Mouse (Mus musculus): ENCODE measurements around the gene Focad. TPM values are rescaled to one million over a fixed set of nuclear protein-coding genes. Genes with fewer than 3 reads are reported as not detected.

Gene Focad
- polyA plus RNA-seq, 1 experiment from 2014 or later, result 14.8 TPM

GRCm38 (mm10) chr4:88218797-88219196 lies 124.4 kb downstream of the Focad start:
- Histone ChIP-seq H3K4me2 (no peak overlapping the region), H3K4me3 (no peak overlapping the region), H3K27me3 (no peaks in the 10 kb centered on the region), H3K36me3 (no peaks in the 10 kb centered on the region), H3K9ac (no peak overlapping the region), H3K27ac (replicated peaks) (no peak overlapping the region), H3K9me3 (no peaks in the 10 kb centered on the region), H3K4me1 (replicated peaks) (no peaks in the 10 kb centered on the region)
- 74% methylated on average over 2 of the region's 2 CpGs for WGBS
- no peak for ATAC-seq (ENCODE audit: low FRiP score, low read depth)

GRCm38 (mm10) chr4:88231375-88231774 lies 136.9 kb downstream of the Focad start:
- Histone ChIP-seq H3K4me1 (replicated peaks) (no peaks in the 10 kb centered on the region), H3K9ac (no peak overlapping the region), H3K4me3 (no peak overlapping the region), H3K27ac (replicated peaks) (no peak overlapping the region), H3K9me3 (no peaks in the 10 kb centered on the region), H3K4me2 (no peak overlapping the region), H3K27me3 (no peaks in the 10 kb centered on the region), H3K36me3 (no peaks in the 10 kb centered on the region)
- ATAC-seq (ENCODE audit: low FRiP score, low read depth), result no peak
- 91% methylated on average over 3 of the region's 3 CpGs for WGBS

- peaks cover 4% of the 10 kb centered on the region for H3K4me1 ChIP-seq (replicated peaks)
- H3K9me3 ChIP-seq, result no peaks in the 10 kb centered on the region
Measured at GRCm38 (mm10) chr4:88235941-88236340, 141.5 kb downstream of the Focad start.

GRCm38 (mm10) chr4:88236926-88237756 lies 142.7 kb downstream of the Focad start:
- H3K4me1 ChIP-seq (replicated peaks), result peaks cover 4% of the 10 kb centered on the region
- 27% methylated on average over 12 of the region's 12 CpGs for WGBS
- no peak overlapping the region for H3K4me2 ChIP-seq
- H3K27ac ChIP-seq (replicated peaks), result no peak overlapping the region
- H3K27me3 ChIP-seq, result no peaks in the 10 kb centered on the region
- H3K9ac ChIP-seq, result no peak overlapping the region
- no peaks in the 10 kb centered on the region for H3K9me3 ChIP-seq
- ATAC-seq (ENCODE audit: low FRiP score, low read depth), result no peak
- no peaks in the 10 kb centered on the region for H3K36me3 ChIP-seq
- H3K4me3 ChIP-seq, result no peak overlapping the region

More at GRCm38 (mm10) chr4:88235941-88236340, 141.5 kb downstream of the Focad start:
- H3K4me3 ChIP-seq, result no peak overlapping the region
- ATAC-seq (ENCODE audit: low FRiP score, low read depth), result no peak
- no peak overlapping the region for H3K9ac ChIP-seq
- WGBS, result 71% methylated on average over 6 of the region's 6 CpGs
- H3K4me2 ChIP-seq, result no peak overlapping the region
- no peaks in the 10 kb centered on the region for H3K27me3 ChIP-seq
- no peak overlapping the region for H3K27ac ChIP-seq (replicated peaks)
- H3K36me3 ChIP-seq, result no peaks in the 10 kb centered on the region

GRCm38 (mm10) chr4:88238351-88238750 lies 143.9 kb downstream of the Focad start:
- H3K36me3 ChIP-seq, result no peaks in the 10 kb centered on the region
- H3K27me3 ChIP-seq, result no peaks in the 10 kb centered on the region
- no peak for ATAC-seq (ENCODE audit: low FRiP score, low read depth)
- 36% methylated on average over 7 of the region's 7 CpGs for WGBS
- no peak overlapping the region for H3K4me3 ChIP-seq
- peaks cover 4% of the 10 kb centered on the region for H3K4me1 ChIP-seq (replicated peaks)
- H3K4me2 ChIP-seq, result no peak overlapping the region
- H3K9ac ChIP-seq, result no peak overlapping the region
- H3K9me3 ChIP-seq, result no peaks in the 10 kb centered on the region
- H3K27ac ChIP-seq (replicated peaks), result no peak overlapping the region; the same call in 1 of the 2 replicates

- Histone ChIP-seq H3K4me3 (no peak overlapping the region), H3K27ac (replicated peaks) (no peak overlapping the region), H3K4me2 (no peak overlapping the region), H3K27me3 (no peaks in the 10 kb centered on the region), H3K9ac (no peak overlapping the region), H3K9me3 (no peaks in the 10 kb centered on the region), H3K4me1 (replicated peaks) (no peaks in the 10 kb centered on the region), H3K36me3 (no peaks in the 10 kb centered on the region)
- WGBS, result 93% methylated on average over 2 of the region's 2 CpGs
- no peak for ATAC-seq (ENCODE audit: low FRiP score, low read depth)
Measured at GRCm38 (mm10) chr4:88243834-88244233, 149.4 kb downstream of the Focad start.

GRCm38 (mm10) chr4:88245494-88245893 lies 151.1 kb downstream of the Focad start:
- no peak overlapping the region for H3K9ac ChIP-seq
- no peak overlapping the region for H3K27ac ChIP-seq (replicated peaks)
- no peak overlapping the region for H3K4me3 ChIP-seq
- ATAC-seq (ENCODE audit: low FRiP score, low read depth), result no peak
- WGBS, result 70% methylated on average over 4 of the region's 4 CpGs
- H3K4me1 ChIP-seq (replicated peaks), result no peaks in the 10 kb centered on the region
- H3K27me3 ChIP-seq, result no peaks in the 10 kb centered on the region
- no peaks in the 10 kb centered on the region for H3K9me3 ChIP-seq
- no peaks in the 10 kb centered on the region for H3K36me3 ChIP-seq
- no peak overlapping the region for H3K4me2 ChIP-seq

- ATAC-seq (ENCODE audit: low FRiP score, low read depth), result no peak
- 95% methylated on average over 5 of the region's 5 CpGs for WGBS
- Histone ChIP-seq H3K36me3 (no peaks in the 10 kb centered on the region), H3K4me1 (replicated peaks) (no peaks in the 10 kb centered on the region), H3K4me3 (no peak overlapping the region), H3K9ac (no peak overlapping the region), H3K27ac (replicated peaks) (no peak overlapping the region), H3K27me3 (no peaks in the 10 kb centered on the region), H3K9me3 (no peaks in the 10 kb centered on the region), H3K4me2 (no peak overlapping the region)
Measured at GRCm38 (mm10) chr4:88261349-88261748, 166.9 kb downstream of the Focad start.

- ATAC-seq (ENCODE audit: low FRiP score, low read depth), result no peak
- no peak overlapping the region for H3K4me2 ChIP-seq
- H3K27me3 ChIP-seq, result no peaks in the 10 kb centered on the region
- H3K9me3 ChIP-seq, result no peaks in the 10 kb centered on the region
- H3K9ac ChIP-seq, result no peak overlapping the region
- WGBS, result 74% methylated on average over 1 of the region's 1 CpGs
- no peaks in the 10 kb centered on the region for H3K4me1 ChIP-seq (replicated peaks)
- H3K4me3 ChIP-seq, result no peak overlapping the region
- H3K36me3 ChIP-seq, result no peaks in the 10 kb centered on the region
- H3K27ac ChIP-seq (replicated peaks), result no peak overlapping the region
Measured at GRCm38 (mm10) chr4:88264536-88264935, 170.1 kb downstream of the Focad start.

GRCm38 (mm10) chr4:88270408-88271067 lies 176.1 kb downstream of the Focad start:
- Histone ChIP-seq H3K27ac (replicated peaks) (no peak overlapping the region), H3K27me3 (no peaks in the 10 kb centered on the region), H3K9me3 (no peaks in the 10 kb centered on the region), H3K9ac (no peak overlapping the region), H3K36me3 (no peaks in the 10 kb centered on the region), H3K4me2 (no peak overlapping the region), H3K4me3 (no peak overlapping the region), H3K4me1 (replicated peaks) (no peaks in the 10 kb centered on the region)
- ATAC-seq (ENCODE audit: low FRiP score, low read depth), result no peak
- WGBS, result 73% methylated on average over 7 of the region's 7 CpGs

GRCm38 (mm10) chr4:88275571-88276041 lies 181.2 kb downstream of the Focad start:
- ATAC-seq (ENCODE audit: low FRiP score, low read depth), result no peak
- 54% methylated on average over 6 of the region's 6 CpGs for WGBS
- no peaks in the 10 kb centered on the region for H3K4me1 ChIP-seq (replicated peaks)
- H3K9me3 ChIP-seq, result no peaks in the 10 kb centered on the region
- no peak overlapping the region for H3K4me3 ChIP-seq
- H3K36me3 ChIP-seq, result no peaks in the 10 kb centered on the region
- no peak overlapping the region for H3K9ac ChIP-seq
- H3K27me3 ChIP-seq, result no peaks in the 10 kb centered on the region
- H3K4me2 ChIP-seq, result no peak overlapping the region
- H3K27ac ChIP-seq (replicated peaks), result 0 out of 2 replicates have a peak overlapping the region, but pooled peaks have one; percentile 12

- H3K4me2 ChIP-seq, result no peak overlapping the region
- H3K4me1 ChIP-seq (replicated peaks), result no peaks in the 10 kb centered on the region
- H3K9me3 ChIP-seq, result no peaks in the 10 kb centered on the region
- no peak for ATAC-seq (ENCODE audit: low FRiP score, low read depth)
- no peak overlapping the region for H3K4me3 ChIP-seq
- H3K27ac ChIP-seq (replicated peaks), result no peak overlapping the region
- no peak overlapping the region for H3K9ac ChIP-seq
- WGBS, result 79% methylated on average over 4 of the region's 4 CpGs
- H3K36me3 ChIP-seq, result no peaks in the 10 kb centered on the region
- no peaks in the 10 kb centered on the region for H3K27me3 ChIP-seq
Measured at GRCm38 (mm10) chr4:88276058-88276734, 181.8 kb downstream of the Focad start.
